Mouse (Mus musculus) megakaryocyte, adult 5-6 weeks (primary cell): ENCODE measurements at regions not wholly inside any gene's neighbourhood (a gene's known extent, or its start where the extent isn't known, plus 50 kb on each side); places are given as distances from the start of the nearest gene placed in this dataset.

Source experiments
- ATAC-seq: 2 replicates; pipeline ENCODE4 v1.8.0; 2016; ENCODE audit warnings: mild to moderate bottlenecking, inconsistent platforms; ENCODE audit not compliant: poor library complexity, severe bottlenecking

DNA sequence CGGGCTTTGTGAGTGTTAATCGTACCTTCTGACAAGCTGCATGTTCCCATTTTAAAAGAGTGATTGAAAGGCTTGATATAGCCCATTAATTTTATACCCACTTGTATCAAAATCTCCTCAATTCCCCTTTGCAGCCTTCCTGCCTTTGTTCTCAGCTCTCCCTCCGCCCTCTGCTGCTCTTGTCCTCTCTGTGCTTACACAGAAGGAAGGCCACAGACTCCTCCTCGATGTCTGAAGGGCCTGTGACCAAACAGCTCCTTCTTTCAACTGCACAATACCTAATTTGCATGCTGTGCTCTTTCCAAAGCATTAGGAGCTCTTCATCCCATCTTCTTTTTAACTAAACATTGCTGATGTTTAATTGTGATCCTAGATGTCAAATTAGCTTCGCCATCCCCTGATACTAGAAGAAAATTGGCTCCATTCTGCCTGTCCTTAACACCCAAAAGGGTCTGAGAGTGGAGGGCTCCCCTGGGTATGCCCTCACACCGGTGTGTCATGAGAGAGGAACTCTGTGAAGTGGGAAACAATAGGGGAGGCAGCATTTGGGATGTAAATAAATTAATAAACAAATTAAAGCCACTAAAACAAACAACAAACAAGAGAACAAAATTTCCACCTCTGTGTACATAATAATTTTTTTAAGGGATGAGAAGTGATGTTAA lies 90.8 kb upstream of the Ppargc1a start:
- no peak for ATAC-seq

DNA sequence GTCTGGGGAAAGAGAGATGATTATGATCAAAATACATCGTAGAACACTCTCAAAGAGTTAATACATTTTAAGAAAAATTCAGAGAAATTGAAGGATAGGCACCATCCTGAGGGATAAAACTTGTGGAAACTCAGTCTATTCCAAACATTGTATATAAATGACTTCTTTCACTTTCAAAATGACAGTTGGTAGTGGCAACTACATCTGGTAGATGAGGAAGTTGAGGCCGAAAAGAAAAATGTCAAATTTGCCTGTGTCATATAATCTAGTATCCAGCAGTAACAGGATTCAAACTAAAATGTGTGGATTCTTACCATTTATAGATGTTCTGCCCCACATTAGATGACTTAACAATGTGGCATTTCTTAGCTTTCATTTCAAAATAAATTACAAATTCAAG lies 86.0 kb upstream of the Ppargc1a start:
- ATAC-seq, result no peak

DNA sequence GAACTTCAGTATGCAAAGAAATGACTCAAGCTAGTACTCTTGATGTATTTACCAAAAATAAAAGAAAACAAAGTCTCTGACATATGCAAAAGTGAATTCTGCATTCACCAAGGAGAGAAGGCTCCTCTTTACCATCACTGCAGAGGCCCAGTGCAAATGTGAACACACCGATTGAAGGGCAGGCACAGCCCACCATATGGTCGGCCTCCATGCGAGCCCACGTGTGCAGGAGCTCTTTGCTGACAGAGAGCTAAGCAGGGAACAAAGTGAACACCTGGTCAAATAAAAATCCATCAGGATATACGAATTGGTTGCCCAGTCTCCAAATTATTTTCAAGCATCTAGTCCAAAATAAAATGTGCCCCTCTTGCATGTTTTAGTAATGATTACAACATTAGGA lies 56.9 kb upstream of the Ppargc1a start:
- ATAC-seq, result no peak
